Mouse (Mus musculus) Patski (cell line): ENCODE measurements around the gene Lacc1. TPM values are rescaled to one million over a fixed set of nuclear protein-coding genes. Genes with fewer than 3 reads are reported as not detected.
"Not testable (repeated sequence)": the region's sequence is repeated elsewhere in the genome, so short reads cannot be mapped to it uniquely, and the experiment has no call there.

Experiments
- ATAC-seq: fragments of 100-300 bp; one replicate; pipeline ENCODE4 v1.8.0; 2021
- CTCF ChIA-PET: fragments of 350-600 bp; sonication (Branson Sonifier 250); formaldehyde crosslinking; loops from one replicate; lab custom pipeline; 2022; ENCODE audit warnings: inconsistent platforms; lab: Charles Lee
- POLR2A ChIA-PET: fragments of 350-600 bp; sonication (Branson Sonifier 250); formaldehyde crosslinking; loops from one replicate; lab custom pipeline; 2022; ENCODE audit warnings: antibody characterized with exemption, inconsistent platforms; lab: Charles Lee
- DNase-seq: peaks from one replicate; pipeline ENCODE4 v3.0.0-alpha.2; 2011; ENCODE audit warnings: low read depth, low spot score
- H3K27me3 ChIP-seq: fragments of 371-371 bp; one replicate; pipeline ENCODE4 v1.5.1; 2021
- CTCF ChIP-seq: fragments of 100-300 bp; IDR thresholded peaks from one replicate; pipeline ENCODE4 v1.5.1; 2021
- in situ Hi-C: fragments of 300-500 bp; cut with MboI; formaldehyde crosslinking; loops from 3 replicates; pipeline ENCODE4 v1.11.1; 2018; ENCODE audit warnings: low pct_unique_long_range_greater_than_20kb, mixed read lengths
- polyA plus RNA-seq: library from polyadenylated mRNA; unstranded; gene quantifications from one replicate; pipeline ENCODE4 v1.2.3, GENCODE M21; 2021

The Lacc1 gene
- polyA plus RNA-seq, 1 experiment from 2014 or later = 40.9 TPM

GRCm38 (mm10) chr14:77030808-77031207, 5.9 kb downstream of the Lacc1 start:
- TF ChIP-seq CTCF = no peak
- ChIA-PET CTCF (interaction anchor here (1.8 kb wide), 1 partner anchor 12 kb away, joined by 4 read pairs; no protein-coding TSS in a partner anchor), POLR2A (no interaction called here)
- ATAC-seq = no peak
- DNase-seq = no peak
- in situ Hi-C loops = no loop called here
- no peaks in the 10 kb centered on the region for H3K27me3 ChIP-seq

- in situ Hi-C loops = no loop called here
- ATAC-seq = no peak
- DNase-seq = no peak
- POLR2A ChIA-PET = no interaction called here
- CTCF ChIA-PET = no interaction called here
- no peaks in the 10 kb centered on the region for H3K27me3 ChIP-seq
- TF ChIP-seq CTCF = no peak
Observed at GRCm38 (mm10) chr14:77029319-77030054, 7.2 kb downstream of the Lacc1 start.

- TF ChIP-seq CTCF = no peak
- ATAC-seq (no peak), DNase-seq (no peak)
- H3K27me3 ChIP-seq = no peaks in the 10 kb centered on the region
- POLR2A ChIA-PET = no interaction called here
- in situ Hi-C loops = loop anchor here (25.0 kb wide), 1 partner anchor 1137 kb away; no protein-coding TSS in a partner anchor
- CTCF ChIA-PET = no interaction called here
Observed at GRCm38 (mm10) chr14:77024499-77024898, 12.2 kb downstream of the Lacc1 start.

- ChIA-PET CTCF (interaction anchor here (1.8 kb wide), 1 partner anchor 10 kb away, joined by 3 read pairs; no protein-coding TSS in a partner anchor), POLR2A (no interaction called here)
- H3K27me3 ChIP-seq = no peaks in the 10 kb centered on the region
- no peak for TF ChIP-seq CTCF
- DNase-seq = no peak
- no peak for ATAC-seq
- in situ Hi-C loops = loop anchor here (10.0 to 25.0 kb wide), 2 partner anchors 862 to 1130 kb away; no protein-coding TSS in a partner anchor
Observed at GRCm38 (mm10) chr14:77017211-77017610, 19.5 kb downstream of the Lacc1 start.

GRCm38 (mm10) chr14:77016783-77017182, 19.9 kb downstream of the Lacc1 start:
- DNase-seq, POLR2A ChIA-PET, ATAC-seq, H3K27me3 ChIP-seq: not testable (repeated sequence)
- CTCF ChIA-PET = interaction anchor here (1.8 kb wide), 1 partner anchor 11 kb away, joined by 3 read pairs; no protein-coding TSS in a partner anchor
- in situ Hi-C loops = loop anchor here (10.0 to 25.0 kb wide), 2 partner anchors 862 to 1129 kb away; no protein-coding TSS in a partner anchor

- in situ Hi-C loops = loop anchor here (10.0 to 25.0 kb wide), 2 partner anchors 857 to 1125 kb away; no protein-coding TSS in a partner anchor
- ATAC-seq = no peak
- TF ChIP-seq CTCF = peak; percentile 86
Observed at GRCm38 (mm10) chr14:77011804-77012203, 24.9 kb downstream of the Lacc1 start.

GRCm38 (mm10) chr14:77008238-77008637, 28.5 kb downstream of the Lacc1 start:
- ChIA-PET CTCF (interaction anchor here (0.6 to 2.7 kb wide), 20 partner anchors 18 to 504 kb away, joined by 3 to 9 read pairs (median 4); no protein-coding TSS in a partner anchor), POLR2A (interaction anchor here (0.7 kb wide), 2 partner anchors 37 to 680 kb away, joined by 4 read pairs; no protein-coding TSS in a partner anchor)
- TF ChIP-seq CTCF = peak; percentile 79

More at GRCm38 (mm10) chr14:77011804-77012203, 24.9 kb downstream of the Lacc1 start:
- ChIA-PET POLR2A (interaction anchor here (1.0 to 4.7 kb wide), 4 partner anchors 85 to 505 kb away, joined by 3 to 41 read pairs (median 3); no protein-coding TSS in a partner anchor), CTCF (interaction anchor here (0.9 to 2.0 kb wide), 8 partner anchors 12 to 533 kb away, joined by 3 to 6 read pairs (median 4); no protein-coding TSS in a partner anchor)
- peak; percentile 42 for DNase-seq
- no peaks in the 10 kb centered on the region for H3K27me3 ChIP-seq

GRCm38 (mm10) chr14:77005566-77005965, 31.1 kb downstream of the Lacc1 start:
- H3K27me3 ChIP-seq = no peaks in the 10 kb centered on the region
- DNase-seq (no peak), ATAC-seq (no peak)
- ChIA-PET POLR2A (interaction anchor here (1.7 kb wide), 1 partner anchor 450 kb away, joined by 4 read pairs; no protein-coding TSS in a partner anchor), CTCF (interaction anchor here (1.1 to 1.5 kb wide), 3 partner anchors 9 to 230 kb away, joined by 3 to 8 read pairs (median 5); no protein-coding TSS in a partner anchor)
- in situ Hi-C loops = loop anchor here (5.0 to 25.0 kb wide), 5 partner anchors 118 to 1118 kb away; no protein-coding TSS in a partner anchor
- no peak for TF ChIP-seq CTCF

More at GRCm38 (mm10) chr14:77008238-77008637, 28.5 kb downstream of the Lacc1 start:
- no peaks in the 10 kb centered on the region for H3K27me3 ChIP-seq
- in situ Hi-C loops = loop anchor here (5.0 to 25.0 kb wide), 5 partner anchors 121 to 1121 kb away; no protein-coding TSS in a partner anchor
- DNase-seq (peak; percentile 82), ATAC-seq (no peak)

GRCm38 (mm10) chr14:77004740-77005139, 32.0 kb downstream of the Lacc1 start:
- DNase-seq = no peak
- TF ChIP-seq CTCF = no peak
- in situ Hi-C loops = loop anchor here (5.0 to 25.0 kb wide), 5 partner anchors 117 to 1117 kb away; no protein-coding TSS in a partner anchor
- ChIA-PET CTCF (interaction anchor here (1.1 kb wide), 1 partner anchor 229 kb away, joined by 3 read pairs; no protein-coding TSS in a partner anchor), POLR2A (interaction anchor here (0.5 kb wide), 1 partner anchor 121 kb away, joined by 3 read pairs; no protein-coding TSS in a partner anchor)
- H3K27me3 ChIP-seq = no peaks in the 10 kb centered on the region
- no peak for ATAC-seq

- ATAC-seq, in situ Hi-C loops, DNase-seq, H3K27me3 ChIP-seq, POLR2A ChIA-PET: not testable (repeated sequence)
- CTCF ChIA-PET = interaction anchor here (0.7 kb wide), 1 partner anchor 18 kb away, joined by 3 read pairs; no protein-coding TSS in a partner anchor
Observed at GRCm38 (mm10) chr14:76990351-76990750, 46.4 kb downstream of the Lacc1 start.
